Mouse (Mus musculus) layer of hippocampus, postnatal 25 days (tissue): ENCODE results near the gene Rpp14. TPM values are rescaled to one million over a fixed set of nuclear protein-coding genes. Genes with fewer than 3 reads are reported as not detected.

Source experiments
- total RNA-seq, 2 experiments: library from RNA; stranded (reverse); gene quantifications; 2 replicates each; pipeline ENCODE4 v1.2.3; 2021

Rpp14 gene
- total RNA-seq, 2 experiments from 2014 or later, result 27.0 to 29.2 TPM

Other genes with a start within 250 kb of the Rpp14 start
- not detected for gene Gm45521, start 123.1 kb upstream of the Rpp14 start, total RNA-seq
- gene Dnase1l3, start 85.8 kb upstream of the Rpp14 start, total RNA-seq, result under 1 TPM in 1 of 2 experiments, not detected in 1; 0.07 TPM
- gene Abhd6, start 77.5 kb upstream of the Rpp14 start, total RNA-seq, result 10 to 100 TPM; 70.1 to 78.5 TPM
- gene Pxk, start 17.8 kb downstream of the Rpp14 start, total RNA-seq, result 10 to 100 TPM; 25.4 to 25.6 TPM
- 100 to 1,000 TPM; 184 to 202 TPM for gene Pdhb, start 92.7 kb downstream of the Rpp14 start, total RNA-seq
- 10 to 100 TPM; 61.0 to 64.5 TPM for gene Kctd6, start 133.8 kb downstream of the Rpp14 start, total RNA-seq
- under 1 TPM in 1 of 2 experiments, not detected in 1; 0.37 TPM for gene Acox2, start 179.0 kb downstream of the Rpp14 start, total RNA-seq
- 100 to 1,000 TPM; 284 to 286 TPM for gene Fam107a, start 237.7 kb downstream of the Rpp14 start, total RNA-seq